Mouse (Mus musculus) granulocyte monocyte progenitor cell, adult 5-6 weeks (primary cell): ENCODE measurements at regions not wholly inside any gene's neighbourhood (a gene's known extent, or its start where the extent isn't known, plus 50 kb on each side); places are given as distances from the start of the nearest gene placed in this dataset.

Experiments
- ATAC-seq: replicated peaks from 2 replicates; pipeline ENCODE4 v1.8.0; 2016; ENCODE audit warnings: mild to moderate bottlenecking, moderate TSS enrichment, inconsistent platforms; ENCODE audit not compliant: poor library complexity, severe bottlenecking

DNA sequence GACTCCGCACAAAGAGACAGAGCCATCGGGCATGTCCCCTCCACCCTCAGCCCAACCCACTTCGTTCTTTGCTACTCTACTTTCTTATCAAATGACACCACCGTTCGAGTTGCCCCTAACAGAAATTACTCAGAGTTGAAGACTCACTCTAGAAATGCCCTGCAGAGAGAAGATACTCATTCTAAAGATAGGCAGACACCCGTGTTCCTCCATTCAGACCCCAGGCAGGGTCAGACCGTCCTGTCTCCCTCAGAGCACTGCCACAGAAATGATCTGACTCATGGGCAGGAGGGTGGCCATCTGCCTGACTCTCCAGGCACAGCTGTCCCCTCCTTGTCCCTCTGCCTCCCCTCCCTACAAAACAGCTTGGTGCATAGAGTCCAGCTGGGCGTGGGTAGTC lies 185.6 kb downstream of the Setd4 start:
- no peak for ATAC-seq

DNA sequence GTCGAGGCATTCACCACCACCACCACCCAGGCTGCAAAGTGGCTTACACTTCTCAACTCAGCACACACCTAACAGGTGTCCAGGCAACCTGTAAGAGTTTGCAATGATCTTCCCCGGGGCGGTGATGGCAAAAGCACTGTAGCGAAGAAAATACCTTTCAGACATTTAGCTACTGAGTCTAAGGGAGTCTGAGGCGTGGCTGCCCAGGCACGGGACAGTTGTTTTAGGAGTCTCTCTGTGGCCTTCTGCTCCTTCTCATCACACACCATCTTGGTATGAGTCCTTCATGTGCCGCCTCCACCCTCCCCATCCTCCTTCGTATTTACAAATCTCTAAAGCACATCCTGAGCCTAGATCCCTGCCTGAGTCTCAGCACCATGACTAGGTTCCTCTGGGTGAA lies 186.0 kb downstream of the Setd4 start:
- ATAC-seq = no peak

DNA sequence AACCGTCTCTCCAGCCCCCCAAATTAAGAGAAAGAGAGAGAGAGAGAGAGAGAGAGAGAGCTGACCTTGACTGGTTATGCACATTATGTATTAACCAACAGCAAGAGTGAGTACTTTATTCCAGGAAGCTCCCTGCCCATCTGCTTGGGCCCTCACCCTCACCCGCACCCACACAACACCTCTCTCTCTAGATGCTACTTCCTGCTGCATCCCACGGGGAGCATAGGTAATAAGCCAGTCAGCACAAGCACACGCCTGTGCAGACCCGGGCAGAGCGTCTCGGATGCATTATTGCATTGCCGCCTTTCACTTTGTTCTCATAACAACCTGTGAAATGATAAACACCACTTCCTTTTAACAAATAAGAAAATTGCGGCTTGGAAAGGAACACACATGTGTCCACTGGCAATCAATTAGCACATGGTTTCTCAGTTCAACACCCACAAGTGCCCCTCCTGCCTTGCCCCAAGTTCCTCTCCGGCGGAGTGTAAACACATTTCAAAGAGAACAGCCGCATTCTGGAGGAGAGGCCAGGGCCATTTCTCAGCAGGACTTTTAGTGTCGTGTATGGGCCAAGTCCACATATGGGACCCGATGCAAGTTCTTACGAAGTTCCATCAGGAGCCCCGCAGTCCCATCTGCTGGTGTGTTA lies 211.7 kb downstream of the Setd4 start:
- ATAC-seq = peak; percentile 50

DNA sequence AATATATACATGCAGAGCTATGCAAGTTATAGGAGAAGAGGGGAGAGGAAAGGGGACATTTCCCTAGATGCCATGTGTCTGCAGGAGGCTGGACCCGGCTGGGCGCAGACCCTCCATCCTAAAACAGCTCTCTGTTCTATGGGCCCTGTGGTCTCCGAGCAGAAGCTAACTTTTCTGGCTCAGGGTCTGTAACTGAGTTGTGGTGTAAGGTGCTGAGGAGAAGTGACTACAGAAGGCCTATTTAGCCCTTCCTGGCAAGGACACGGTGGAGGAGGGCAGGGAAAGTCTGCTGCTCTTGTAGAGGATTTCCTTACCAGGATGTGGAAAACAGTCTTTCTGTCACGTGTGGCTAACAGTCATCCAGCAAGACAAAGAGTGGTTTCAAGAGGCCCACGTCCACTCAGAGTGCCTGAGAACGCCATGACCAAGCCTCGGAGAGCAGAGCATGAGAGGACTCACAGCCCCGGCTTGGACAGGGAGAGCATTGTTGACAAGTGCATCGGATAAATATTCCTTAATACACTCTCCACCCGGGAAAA lies 216.2 kb downstream of the Setd4 start:
- no peak for ATAC-seq

DNA sequence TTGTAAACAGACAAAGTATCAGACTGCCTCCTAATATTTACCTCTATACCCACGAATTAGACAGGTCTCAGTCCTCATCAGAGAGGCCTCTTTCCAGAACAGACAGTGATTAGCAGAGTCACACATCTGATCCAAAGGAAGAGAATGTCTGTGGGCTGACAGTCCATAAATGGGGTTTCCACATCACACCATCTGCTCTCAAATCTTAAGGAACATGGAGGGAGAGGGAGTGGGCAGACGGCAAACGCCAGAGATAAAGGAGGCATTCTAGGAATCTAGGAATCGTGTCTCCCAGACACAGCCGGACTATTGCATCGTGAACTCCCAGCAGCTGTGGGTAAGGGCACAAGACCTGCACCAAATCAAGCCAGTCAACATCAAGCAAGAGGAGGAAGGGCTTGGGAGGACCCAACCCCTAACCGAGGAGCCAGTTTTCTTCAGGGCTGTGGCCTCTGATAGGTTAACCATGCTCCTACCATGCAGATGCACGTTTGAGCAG lies 219.8 kb downstream of the Setd4 start:
- ATAC-seq = no peak

DNA sequence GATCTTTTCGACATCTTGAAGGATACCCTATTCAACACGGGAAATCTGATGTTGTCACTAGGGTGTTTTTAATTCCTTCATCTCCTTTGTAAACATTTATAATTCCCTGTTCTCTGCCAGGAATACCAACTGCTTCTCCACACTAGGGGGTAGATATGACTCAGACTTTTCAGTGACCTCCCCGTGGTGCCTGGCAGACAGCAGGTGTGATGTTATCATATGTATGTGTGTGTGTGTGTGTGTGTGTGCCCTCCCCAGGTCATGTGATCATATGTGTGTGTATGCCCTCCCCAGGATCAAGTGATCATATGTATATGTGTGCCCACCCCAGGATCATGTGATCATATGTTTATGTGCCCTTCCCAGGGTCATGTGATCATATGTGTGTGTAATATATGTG lies 220.9 kb downstream of the Setd4 start:
- ATAC-seq = no peak

DNA sequence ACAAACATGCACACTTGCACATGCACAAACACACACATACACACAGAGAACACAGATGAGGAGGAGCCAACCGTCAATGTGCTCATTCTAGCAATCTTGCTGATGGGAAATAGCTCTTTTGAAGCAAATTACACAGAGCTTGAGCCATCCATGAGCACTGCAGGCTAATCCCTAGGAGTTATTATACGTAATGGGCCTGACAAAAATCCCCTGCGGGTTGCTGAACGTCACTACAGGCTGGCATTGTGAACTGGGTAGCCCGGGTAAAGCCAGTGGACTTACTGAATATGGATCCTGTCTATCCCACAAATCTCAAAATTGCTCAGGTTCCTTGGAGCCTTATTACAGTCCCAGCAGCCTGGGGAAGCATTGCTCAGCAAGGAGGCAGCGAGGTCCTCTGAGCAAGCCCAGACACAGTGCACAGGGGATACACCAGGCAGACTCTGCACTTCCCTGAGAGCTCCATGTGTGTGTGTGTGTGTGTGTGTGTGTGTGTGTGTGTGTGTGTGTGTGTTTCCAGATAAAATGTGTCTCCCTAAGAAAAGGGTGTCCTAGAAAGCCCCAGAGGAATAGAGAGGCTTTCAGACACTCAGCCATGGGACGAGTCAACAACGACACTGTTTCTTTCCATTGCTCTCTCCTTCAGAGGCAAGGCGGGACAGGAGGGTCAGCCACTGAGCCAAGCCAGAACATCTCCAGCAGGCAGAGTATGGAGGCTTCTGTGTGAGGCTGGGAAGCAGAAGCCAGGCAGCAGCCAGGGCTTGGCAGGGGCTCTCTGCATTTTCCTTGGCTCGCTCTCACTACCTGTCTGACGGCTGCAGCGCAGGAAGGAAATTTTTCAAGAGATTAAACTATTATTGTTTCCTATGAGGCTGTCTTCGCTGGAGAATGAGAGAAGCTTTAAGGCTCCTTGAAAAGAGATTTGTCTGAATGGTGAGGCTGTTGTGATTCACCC lies 222.9 kb downstream of the Setd4 start:
- ATAC-seq = no peak

DNA sequence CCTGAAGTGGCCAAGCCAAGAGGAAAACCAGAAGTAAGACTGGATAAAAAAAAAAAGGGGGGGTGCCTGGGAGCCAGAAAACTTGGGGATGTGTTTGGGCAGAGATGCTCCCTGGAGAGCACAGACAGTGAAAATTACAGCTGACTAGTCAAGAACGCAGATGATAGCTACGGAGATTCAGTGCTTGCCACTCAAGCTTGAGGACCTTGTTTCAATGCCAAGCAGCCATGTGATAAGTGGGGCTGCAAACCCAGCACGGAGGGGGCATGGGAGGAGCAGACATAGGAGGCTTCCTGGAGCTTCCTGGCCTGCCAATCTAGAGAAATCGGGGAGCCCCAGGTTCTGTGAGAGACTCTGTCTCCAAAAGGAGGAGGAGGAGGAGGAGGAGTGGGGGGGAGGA lies 223.7 kb downstream of the Setd4 start:
- ATAC-seq = no peak

DNA sequence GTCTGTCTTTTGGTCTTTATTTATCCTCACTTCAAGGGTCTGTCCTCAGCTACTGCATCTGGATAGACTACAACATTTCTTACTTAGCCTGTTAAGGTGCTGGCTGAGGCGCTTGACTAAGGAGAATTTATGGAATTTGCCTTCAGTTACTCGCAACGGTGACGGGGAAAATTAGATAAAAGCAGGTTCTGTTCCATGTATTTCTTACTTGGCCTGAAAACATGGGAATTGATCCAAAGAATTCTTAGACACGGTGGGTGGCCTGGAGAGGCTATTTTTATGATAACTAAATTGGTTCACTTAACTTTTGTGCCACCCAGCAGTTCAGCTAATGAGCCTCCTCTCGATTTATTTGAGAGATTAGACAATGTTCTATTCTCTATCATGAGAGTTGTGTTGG lies 224.3 kb downstream of the Setd4 start:
- no peak for ATAC-seq

DNA sequence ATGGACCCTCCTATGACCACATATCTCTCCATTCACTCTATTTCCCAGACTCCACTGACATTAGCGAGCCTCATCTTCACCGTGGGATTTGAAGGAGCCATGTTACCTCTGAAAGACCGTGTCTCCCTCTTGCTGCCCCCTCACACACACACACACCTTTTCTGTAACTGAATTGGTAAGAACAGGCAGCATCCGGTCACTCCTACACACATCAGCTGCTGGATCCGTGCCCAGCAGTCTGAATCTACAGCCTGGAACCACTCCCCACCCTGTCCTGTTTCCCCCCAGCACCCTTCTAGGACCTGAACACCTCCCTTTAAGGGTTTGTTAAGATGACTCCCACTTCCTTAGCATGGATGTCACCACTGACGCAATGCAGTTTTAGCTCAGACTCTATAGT lies 229.2 kb downstream of the Setd4 start:
- ATAC-seq = no peak

DNA sequence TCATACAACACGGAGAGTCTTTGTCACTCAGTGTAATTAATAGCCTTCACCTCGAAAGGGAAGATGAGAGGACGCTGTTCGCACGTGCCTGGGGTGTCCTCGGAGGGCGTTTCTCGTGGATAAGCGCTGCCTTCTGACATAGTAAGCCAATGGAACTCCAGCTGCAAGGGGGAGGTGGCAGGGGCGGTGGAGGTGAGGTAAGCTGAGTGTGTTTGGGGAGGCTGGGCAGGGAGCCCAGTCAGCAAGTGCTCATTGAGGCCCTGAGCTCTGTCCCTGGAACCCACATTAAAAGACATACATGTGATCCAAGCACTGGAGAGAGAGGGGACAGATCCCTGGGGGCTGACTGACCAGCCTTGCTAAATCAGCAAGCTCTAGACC lies 234.1 kb downstream of the Setd4 start:
- no peak for ATAC-seq

DNA sequence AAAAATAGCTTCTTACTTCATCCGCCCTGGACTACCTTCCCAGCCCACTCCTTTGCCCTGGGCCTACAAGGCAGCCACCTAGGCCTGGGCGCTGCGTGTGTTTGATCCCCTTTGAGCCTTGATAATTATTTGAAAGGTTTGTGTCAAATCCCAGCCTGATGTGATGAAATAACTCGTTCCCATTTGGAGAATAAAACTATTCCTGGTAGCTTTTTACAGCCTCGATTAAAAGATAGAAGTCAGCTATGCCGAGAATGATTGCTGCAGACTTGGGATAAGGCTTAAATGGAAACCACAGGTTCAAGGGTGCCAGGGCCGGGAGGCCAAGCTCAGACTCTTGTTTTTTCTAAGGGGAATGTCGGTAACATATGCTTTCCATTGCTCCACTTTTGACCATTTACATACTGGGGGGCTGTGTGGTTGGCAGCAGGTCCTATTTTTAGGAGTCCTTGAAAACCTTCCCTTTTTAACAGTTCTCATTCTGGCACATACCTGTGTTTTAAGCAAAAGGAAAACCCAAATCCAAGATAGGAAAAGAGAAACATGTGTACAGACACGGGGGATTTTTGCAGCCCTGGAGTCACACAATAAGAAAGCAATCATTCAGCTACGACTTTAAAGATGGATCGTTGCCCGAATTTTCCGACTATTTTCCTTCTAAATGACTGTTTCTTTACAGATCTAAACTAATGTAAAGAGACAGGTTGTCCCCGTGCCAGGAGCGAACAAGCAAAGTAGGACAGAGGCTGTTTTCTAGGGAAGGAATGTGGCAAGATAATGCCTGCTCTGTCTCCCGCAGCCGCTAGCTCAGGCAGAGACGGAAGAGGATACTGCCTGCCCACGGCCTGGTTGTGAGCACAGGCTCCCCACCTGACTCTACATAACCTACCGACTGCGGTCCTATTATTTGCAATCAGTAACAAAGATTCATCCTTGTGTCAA lies 234.8 kb downstream of the Setd4 start:
- ATAC-seq = no peak

DNA sequence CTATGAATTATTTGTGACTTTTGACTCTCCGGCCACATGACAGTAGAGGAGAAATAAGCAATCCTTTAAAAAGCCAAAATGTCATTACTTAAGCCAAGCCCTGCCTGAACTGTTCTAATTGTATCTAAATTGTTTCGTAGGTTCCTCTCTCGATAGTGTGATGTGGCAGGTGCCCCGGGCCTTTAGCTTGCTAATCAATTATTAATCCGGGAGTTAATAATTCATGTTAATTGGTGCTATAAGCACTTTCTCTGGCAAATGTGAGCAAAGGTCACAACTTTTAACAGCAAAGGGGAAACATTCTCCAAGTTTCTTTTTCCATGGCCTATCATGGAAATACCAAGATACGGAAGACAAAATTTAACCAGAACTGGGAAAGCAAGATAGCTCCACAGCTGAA lies 235.9 kb downstream of the Setd4 start:
- ATAC-seq = no peak

DNA sequence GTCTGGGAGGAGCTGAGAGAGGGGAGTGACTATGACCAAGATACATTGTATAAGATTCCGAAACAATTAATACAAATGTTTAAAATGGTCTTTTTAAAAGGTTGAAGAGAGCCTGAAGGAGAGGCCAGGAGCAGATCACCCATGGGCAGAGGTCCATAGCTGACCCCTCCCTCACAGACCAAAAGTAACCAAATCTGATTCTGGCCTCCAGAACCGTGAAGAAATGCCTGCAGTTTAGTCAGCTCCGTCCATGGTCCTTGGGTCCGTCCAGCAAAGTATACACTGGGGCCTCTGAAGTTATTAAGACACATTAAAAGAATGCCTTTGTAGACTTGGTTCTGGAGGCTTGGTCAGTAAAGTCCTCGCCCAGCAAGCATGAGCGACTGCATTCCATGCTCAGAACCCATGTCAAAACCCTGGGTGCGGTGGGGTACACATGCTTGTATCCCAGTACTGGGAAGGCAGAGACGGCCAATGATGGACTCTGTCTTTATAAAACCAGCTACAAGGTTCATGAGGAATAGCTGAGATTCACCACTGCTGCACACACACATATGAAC lies 236.5 kb downstream of the Setd4 start:
- no peak for ATAC-seq

DNA sequence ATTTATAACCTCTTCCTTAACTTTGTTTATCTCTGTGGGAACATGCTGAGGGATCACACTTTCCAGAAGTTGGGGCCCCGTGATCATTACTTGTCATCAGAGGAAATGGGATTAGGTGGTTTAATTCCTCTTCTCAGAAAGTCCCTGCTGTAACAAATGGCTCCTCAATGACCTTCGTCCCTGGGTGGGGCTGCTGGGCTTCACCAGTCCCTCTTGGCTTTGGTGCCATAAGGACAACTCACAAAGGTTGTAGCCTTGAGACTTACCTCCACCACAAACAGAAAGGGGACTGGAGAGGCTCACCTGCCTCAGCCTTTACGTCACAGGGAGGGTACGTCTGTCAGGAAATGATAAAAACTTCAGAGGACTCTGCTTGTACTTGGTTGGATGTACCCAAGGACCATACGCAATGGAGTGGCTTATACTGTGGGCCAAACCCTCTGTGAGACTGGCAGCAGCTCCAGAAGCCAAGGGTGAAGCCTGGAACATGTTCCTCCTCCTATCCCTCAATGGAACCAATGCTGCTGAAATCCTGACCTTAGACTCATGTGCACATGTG lies 237.4 kb downstream of the Setd4 start:
- no peak for ATAC-seq

DNA sequence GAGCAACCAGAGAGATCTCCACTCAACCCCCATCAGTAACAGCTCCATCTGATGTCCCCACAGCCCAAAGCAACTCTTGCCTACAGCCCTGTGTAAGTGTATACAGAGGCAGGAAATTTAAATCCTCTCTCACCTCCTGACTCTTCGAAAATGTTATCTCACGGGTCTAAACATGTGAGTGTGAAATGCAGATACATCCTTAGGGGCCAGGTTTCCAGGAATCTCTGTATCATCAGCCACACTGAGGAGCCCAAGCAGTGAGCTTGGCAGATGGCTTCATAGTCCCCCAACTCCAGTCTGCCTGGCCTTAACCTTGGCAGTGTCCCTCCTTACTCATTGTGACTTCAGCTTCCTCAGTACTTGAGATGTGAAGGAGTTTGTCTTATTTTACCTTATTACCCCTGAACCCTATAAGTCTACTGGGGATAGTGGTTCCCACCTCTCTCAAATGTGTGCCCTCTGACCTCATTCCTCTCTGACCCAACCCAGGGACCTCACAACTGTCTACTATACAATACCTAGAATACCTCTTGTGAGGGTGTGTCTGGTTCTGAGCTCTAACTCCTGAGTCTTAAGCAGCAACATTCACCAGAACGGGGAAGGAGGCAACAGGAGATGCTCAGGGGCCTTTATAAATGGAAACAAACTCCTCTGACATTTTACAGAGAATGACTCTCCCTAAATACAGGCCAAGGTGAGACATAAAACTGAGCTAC lies 238.5 kb downstream of the Setd4 start:
- no peak for ATAC-seq

DNA sequence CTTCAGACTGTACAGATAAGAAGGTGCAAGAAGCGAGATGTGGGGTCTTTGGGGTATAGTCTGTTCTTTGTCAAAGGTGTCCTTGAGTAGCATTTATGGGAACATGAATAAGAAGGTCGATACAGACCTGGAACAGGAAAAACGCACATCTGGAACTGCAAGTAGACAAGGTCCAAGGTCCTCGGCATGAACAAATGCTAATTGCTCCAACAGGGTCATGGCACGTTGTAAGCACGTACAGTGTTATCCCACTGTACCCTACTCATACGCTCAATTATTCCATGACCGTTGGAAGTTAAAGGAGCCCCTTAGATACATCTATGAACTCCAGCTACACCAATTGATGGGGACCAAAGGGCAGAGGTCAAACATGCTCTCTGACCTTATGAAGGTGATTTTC lies 244.1 kb downstream of the Setd4 start:
- no peak for ATAC-seq

DNA sequence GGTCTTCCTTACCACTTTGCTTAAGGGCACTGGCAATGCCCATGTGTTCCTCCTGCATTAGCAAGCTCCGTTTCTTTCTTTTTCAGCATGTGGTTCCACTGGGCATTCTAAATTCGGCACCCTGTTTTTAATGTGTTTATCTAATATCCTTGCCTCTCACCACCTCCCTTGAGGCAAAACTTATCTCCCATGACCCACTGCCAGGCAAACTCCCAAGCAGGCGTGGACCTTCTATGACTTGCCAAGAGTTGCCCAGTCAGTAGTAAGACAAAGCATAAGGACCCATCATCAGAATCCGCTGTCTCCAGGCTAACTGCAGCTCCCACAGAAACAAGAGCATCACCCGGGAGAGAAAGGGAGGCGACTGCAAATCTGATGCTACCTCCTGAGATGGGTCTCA lies 245.2 kb downstream of the Setd4 start:
- ATAC-seq = no peak

DNA sequence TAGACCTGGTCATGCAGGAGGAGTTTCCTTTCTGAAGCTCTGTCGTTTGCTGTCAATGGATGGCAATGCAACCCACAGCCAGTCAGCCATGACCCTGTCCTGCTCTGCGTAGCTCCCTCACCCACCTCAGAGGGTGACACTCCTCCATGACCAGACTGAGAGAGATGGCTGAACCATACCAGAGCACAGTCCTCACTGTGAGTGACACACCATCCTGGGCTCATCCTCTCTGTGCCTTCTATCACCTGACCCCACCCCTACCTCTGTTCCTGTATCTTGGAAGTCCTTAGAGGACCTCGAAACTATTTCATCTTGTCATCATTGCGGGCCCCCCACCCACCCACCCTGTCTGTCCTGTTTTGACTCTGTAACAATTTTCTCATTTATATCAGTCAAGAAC lies 245.7 kb downstream of the Setd4 start:
- no peak for ATAC-seq
